Comparison of ENCODE assay signal across 9 mouse cellular contexts in the genomic region with DNA sequence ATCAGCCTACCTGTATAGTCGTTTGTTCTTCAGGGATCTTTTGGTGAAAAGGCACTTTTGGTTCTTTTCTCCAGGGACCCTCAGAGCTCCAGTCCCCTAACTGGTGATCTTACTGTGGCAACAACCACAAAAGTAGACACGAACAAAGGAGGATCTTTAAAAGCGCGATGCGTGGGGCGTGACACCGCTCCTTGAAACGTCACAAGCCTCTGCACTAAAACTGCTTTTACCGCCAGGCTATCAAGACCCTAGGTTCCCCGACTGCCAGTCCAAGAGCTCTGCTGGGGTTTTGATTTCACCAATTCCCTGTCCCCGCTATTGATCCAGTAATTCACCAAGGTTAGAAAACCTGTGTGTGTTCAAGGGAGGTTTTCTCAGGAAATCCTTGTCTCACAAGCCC. TPM values are rescaled to one million over a fixed set of nuclear protein-coding genes. Genes with fewer than 3 reads are reported as not detected.
DNase-seq lines count a peak whose midpoint lies in the region; ATAC-seq and TF ChIP-seq lines count a peak whose summit lies in the region.
"Had no signal": no experiment of that assay in that cellular context is flagged by ENCODE, and none has a peak within 500 bp of the region (broad histone marks: within the 10 kb centered on the region; RNA-seq: fewer than 3 reads in every experiment).

No protein-coding gene starts in this region.

- WGBS in lung, embryonic 14.5 days, result 4% methylated on average over 11 of the region's 11 CpGs
- 2% methylated on average over 11 of the region's 11 CpGs for WGBS in forebrain, embryonic 11.5 days
- 5% methylated on average over 11 of the region's 11 CpGs for WGBS in limb, embryonic 15.5 days
- 5% methylated on average over 11 of the region's 11 CpGs for WGBS in stomach, embryonic 15.5 days

- H3K36me3 ChIP-seq in lung, embryonic 14.5 days (ENCODE audit: insufficient read depth), result no peaks in the 10 kb centered on the region
- no peaks in the 10 kb centered on the region for H3K36me3 ChIP-seq in forebrain, embryonic 11.5 days (ENCODE audit: control insufficient read depth, insufficient read depth, low read length)
- H3K36me3 ChIP-seq in limb, embryonic 15.5 days, result no peaks in the 10 kb centered on the region
- H3K36me3 ChIP-seq in stomach, embryonic 15.5 days, result no peaks in the 10 kb centered on the region

- peak overlapping the region; percentile 44 for H3K4me3 ChIP-seq in lung, embryonic 14.5 days (ENCODE audit: low read depth, low read length)
- peak overlapping the region; percentile 43 for H3K4me3 ChIP-seq in forebrain, embryonic 11.5 days (ENCODE audit: low read depth, low read length)
- peak overlapping the region; percentile 34 for H3K4me3 ChIP-seq in limb, embryonic 15.5 days
- H3K4me3 ChIP-seq in stomach, embryonic 15.5 days (replicated peaks), result peak overlapping the region; percentile 37

- no peak for ATAC-seq in lung, embryonic 14.5 days (ENCODE audit: insufficient read depth)
- ATAC-seq in forebrain, embryonic 11.5 days (replicated peaks; ENCODE audit: low FRiP score), result no peak
- ATAC-seq in limb, embryonic 15.5 days (ENCODE audit: insufficient number of reproducible peaks, low FRiP score, low TSS enrichment, low read depth), result no peak
- no peak for ATAC-seq in stomach, embryonic 15.5 days (ENCODE audit: insufficient read depth, low FRiP score, low read depth)
- ATAC-seq in megakaryocyte, adult 5-6 weeks (ENCODE audit: poor library complexity, severe bottlenecking), result no peak

- no peaks in the 10 kb centered on the region for H3K4me1 ChIP-seq in lung, embryonic 14.5 days (ENCODE audit: insufficient read depth)
- 0 out of 2 replicates have a peak, but pooled peaks cover 2% of the 10 kb centered on the region for H3K4me1 ChIP-seq in forebrain, embryonic 11.5 days (replicated peaks; ENCODE audit: control insufficient read depth, insufficient read depth, low read length)
- peaks cover 21% of the 10 kb centered on the region for H3K4me1 ChIP-seq in limb, embryonic 15.5 days
- H3K4me1 ChIP-seq in stomach, embryonic 15.5 days, result peaks cover 11% of the 10 kb centered on the region

- no peaks in the 10 kb centered on the region for H3K9me3 ChIP-seq in lung, embryonic 14.5 days (ENCODE audit: low read depth, low read length)
- no peaks in the 10 kb centered on the region for H3K9me3 ChIP-seq in forebrain, embryonic 11.5 days (ENCODE audit: control insufficient read depth, low read length)
- H3K9me3 ChIP-seq in limb, embryonic 15.5 days, result no peaks in the 10 kb centered on the region
- no peaks in the 10 kb centered on the region for H3K9me3 ChIP-seq in stomach, embryonic 15.5 days

- no peak overlapping the region for H3K27ac ChIP-seq in lung, embryonic 14.5 days (ENCODE audit: low read depth)
- H3K27ac ChIP-seq in forebrain, embryonic 11.5 days (ENCODE audit: low read depth, low read length), result no peak overlapping the region
- H3K27ac ChIP-seq in limb, embryonic 15.5 days, result no peak overlapping the region
- no peak overlapping the region for H3K27ac ChIP-seq in stomach, embryonic 15.5 days
- H3K27ac ChIP-seq: gastrocnemius, adult 2 months had no signal

- H3K9ac ChIP-seq in lung, embryonic 14.5 days, result peak overlapping the region; percentile 34
- H3K9ac ChIP-seq in forebrain, embryonic 11.5 days (ENCODE audit: low read length), result peak overlapping the region; percentile 51
- H3K9ac ChIP-seq in limb, embryonic 15.5 days, result no peak overlapping the region
- H3K9ac ChIP-seq in stomach, embryonic 15.5 days, result no peak overlapping the region

- peaks cover 37% of the 10 kb centered on the region; the same call in 1 of the 2 replicates for H3K27me3 ChIP-seq in lung, embryonic 14.5 days (ENCODE audit: insufficient read depth, low read length)
- peaks cover 24% of the 10 kb centered on the region for H3K27me3 ChIP-seq in forebrain, embryonic 11.5 days (ENCODE audit: control insufficient read depth, insufficient read depth, low read length)
- peaks cover 78% of the 10 kb centered on the region for H3K27me3 ChIP-seq in limb, embryonic 15.5 days
- peaks cover 53% of the 10 kb centered on the region for H3K27me3 ChIP-seq in stomach, embryonic 15.5 days (replicated peaks)

- no peak for TF ChIP-seq CTCF in lung, embryonic 14.5 days (IDR thresholded peaks at IDR 0.05; ENCODE audit: low read depth)

- DNase-seq in lung, embryonic 14.5 days, result no peak
- DNase-seq in lung, adult 18-20 months, result no peak
- peak; percentile 55 for DNase-seq in forebrain, embryonic 11.5 days (ENCODE audit: low spot score)
- no peak for DNase-seq in cerebellum, adult 11-12 months
- DNase-seq in yolk sac, embryonic 10.5 days (ENCODE audit: low spot score), result no peak
- DNase-seq: gastrocnemius, adult 2 months had no signal

- peak overlapping the region; percentile 82 for H3K4me2 ChIP-seq in lung, embryonic 14.5 days
- H3K4me2 ChIP-seq in forebrain, embryonic 11.5 days (ENCODE audit: low read depth, low read length, severe bottlenecking), result peak overlapping the region; percentile 79
- H3K4me2 ChIP-seq in limb, embryonic 15.5 days, result peak overlapping the region; percentile 57
- H3K4me2 ChIP-seq in stomach, embryonic 15.5 days, result peak overlapping the region; percentile 66

RNA-seq across cellular contexts. Expression of a gene that starts 59.0 kb away (rescaled TPM):
- polyA plus RNA-seq in lung, embryonic 14.5 days (2014; fragmentation: Nextera tagmentation; extraction: Ambion mirVana), result 54.5 and 59.3 TPM in 2 replicates
- 61.9 and 72.7 TPM in 2 replicates for polyA plus RNA-seq in forebrain, embryonic 11.5 days (2014; fragmentation: Nextera tagmentation; extraction: Ambion mirVana)
- polyA plus RNA-seq in limb, embryonic 15.5 days (2015; fragmentation: Nextera tagmentation; extraction: Ambion mirVana), result 42.4 and 44.2 TPM in 2 replicates
- 40.9 and 42.0 TPM in 2 replicates for polyA plus RNA-seq in stomach, embryonic 15.5 days (2015; fragmentation: Nextera tagmentation; extraction: Ambion mirVana)
- 18.8 and 20.3 TPM in 2 replicates for total RNA-seq in megakaryocyte, adult 5-6 weeks (2015)
- total RNA-seq in megakaryocyte, adult 5-6 weeks (2017), result 39.8 and 46.7 TPM in 2 replicates

Comparison
In these comparisons a context has a peak if more than half of its experiments do, and no peak if none do; other contexts are left out.
1. H3K9ac ChIP-seq: peak in lung, embryonic 14.5 days (single experiment) and forebrain, embryonic 11.5 days (single experiment); none in limb, embryonic 15.5 days (single experiment) and stomach, embryonic 15.5 days (single experiment).
2. Peak in every context shown above with its lines, with median percentiles within 50 percentile points of each other: H3K4me2 ChIP-seq and H3K4me3 ChIP-seq.